Mouse (Mus musculus) MEL (cell line): ENCODE measurements around the gene Letm1.

Experiments
- BHLHE40 ChIP-seq: IDR thresholded peaks from 2 replicates; pipeline ENCODE4 v1.6.1; 2012; ENCODE audit warnings: low read depth, mild to moderate bottlenecking, inconsistent platforms, low read length, improper control_type of control experiment, borderline replicate concordance
- CHD2 ChIP-seq: IDR thresholded peaks from 2 replicates; pipeline ENCODE4 v1.6.1; 2011; ENCODE audit warnings: low read length, improper control_type of control experiment
- CTCF ChIP-seq, 3 experiments: IDR thresholded peaks in 2 of 3; conservative IDR thresholded peaks in 1 of 3; 2 replicates each; pipeline ENCODE4 v1.5.1; 2011 to 2012; ENCODE audit warnings: low read length in 3 of 3, low read depth in 2 of 3, mild to moderate bottlenecking in 2 of 3, improper control_type of control experiment in 1 of 3, inconsistent platforms in 1 of 3, mixed read lengths in 1 of 3, moderate library complexity in 1 of 3; ENCODE audit not compliant: control insufficient read depth in 1 of 3, insufficient read depth in 1 of 3, poor library complexity in 1 of 3, severe bottlenecking in 1 of 3
- GATA1 ChIP-seq: IDR thresholded peaks from 2 replicates; pipeline ENCODE4 v1.6.1; 2011; ENCODE audit warnings: low read depth, low read length, improper control_type of control experiment
- ZC3H11A ChIP-seq: IDR thresholded peaks from 2 replicates; pipeline ENCODE4 v1.6.1; 2012; ENCODE audit warnings: low read depth, mild to moderate bottlenecking, inconsistent platforms, low read length, improper control_type of control experiment
- ZKSCAN1 ChIP-seq: IDR thresholded peaks from 2 replicates; pipeline ENCODE4 v1.6.1; 2012; ENCODE audit warnings: low read depth, mild to moderate bottlenecking, inconsistent platforms, low read length, improper control_type of control experiment, moderate library complexity
- ZMIZ1 ChIP-seq: IDR thresholded peaks from 2 replicates; pipeline ENCODE4 v1.6.1; 2012; ENCODE audit warnings: low read depth, mild to moderate bottlenecking, inconsistent platforms, low read length, improper control_type of control experiment, moderate library complexity

GRCm38 (mm10) chr5:33706350-33706629, 76.3 kb downstream of the Letm1 start:
- TF ChIP-seq ZKSCAN1, result no peak
- TF ChIP-seq ZMIZ1, result no peak
- TF ChIP-seq ZC3H11A, result no peak
- TF ChIP-seq GATA1, result peak; percentile 71
- no peak for TF ChIP-seq BHLHE40
- TF ChIP-seq CHD2, result no peak
- no peak for TF ChIP-seq CTCF (IDR thresholded peaks at IDR 0.05 in 2 of 3, conservative IDR thresholded peaks at IDR 0.05 in 1 of 3; ENCODE audit: control insufficient read depth in 1 of 3, insufficient read depth in 1 of 3, low read depth in 2 of 3, low read length in 3 of 3, poor library complexity in 1 of 3, severe bottlenecking in 1 of 3)
